Mouse (Mus musculus): ENCODE measurements at regions not wholly inside any gene's neighbourhood (a gene's known extent, or its start where the extent isn't known, plus 50 kb on each side); places are given as distances from the start of the nearest gene placed in this dataset.

- no peak overlapping the region for H3K27ac ChIP-seq (ENCODE audit: control insufficient read depth, insufficient read depth, low read depth, low read length, poor library complexity)
- TF ChIP-seq CTCF (IDR thresholded peaks at IDR 0.05; ENCODE audit: control insufficient read depth, insufficient read depth, low read length) (no peak), POLR2A (IDR thresholded peaks at IDR 0.05; ENCODE audit: borderline replicate concordance, control insufficient read depth, low read depth, low read length) (no peak)
- WGBS: 93% methylated on average over 2 of the region's 2 CpGs
- H3K4me1 ChIP-seq (ENCODE audit: control insufficient read depth, insufficient read depth, low read length): no peaks in the 10 kb centered on the region
- H3K4me3 ChIP-seq (replicated peaks; ENCODE audit: control insufficient read depth, low read depth, low read length): no peak overlapping the region
Measured at GRCm38 (mm10) chr16:24324917-24325316, 68.4 kb upstream of the Lpp start.

- H3K4me1 ChIP-seq (ENCODE audit: control insufficient read depth, insufficient read depth, low read length): no peaks in the 10 kb centered on the region
- no peak overlapping the region for H3K27ac ChIP-seq (ENCODE audit: control insufficient read depth, insufficient read depth, low read depth, low read length, poor library complexity)
- no peak for TF ChIP-seq CTCF (IDR thresholded peaks at IDR 0.05; ENCODE audit: control insufficient read depth, insufficient read depth, low read length)
- TF ChIP-seq POLR2A (IDR thresholded peaks at IDR 0.05; ENCODE audit: borderline replicate concordance, control insufficient read depth, low read depth, low read length): no peak
- 20% methylated on average over 8 of the region's 8 CpGs for WGBS
- no peak overlapping the region for H3K4me3 ChIP-seq (replicated peaks; ENCODE audit: control insufficient read depth, low read depth, low read length)
Measured at GRCm38 (mm10) chr16:24318723-24319437, 74.4 kb upstream of the Lpp start.

DNA sequence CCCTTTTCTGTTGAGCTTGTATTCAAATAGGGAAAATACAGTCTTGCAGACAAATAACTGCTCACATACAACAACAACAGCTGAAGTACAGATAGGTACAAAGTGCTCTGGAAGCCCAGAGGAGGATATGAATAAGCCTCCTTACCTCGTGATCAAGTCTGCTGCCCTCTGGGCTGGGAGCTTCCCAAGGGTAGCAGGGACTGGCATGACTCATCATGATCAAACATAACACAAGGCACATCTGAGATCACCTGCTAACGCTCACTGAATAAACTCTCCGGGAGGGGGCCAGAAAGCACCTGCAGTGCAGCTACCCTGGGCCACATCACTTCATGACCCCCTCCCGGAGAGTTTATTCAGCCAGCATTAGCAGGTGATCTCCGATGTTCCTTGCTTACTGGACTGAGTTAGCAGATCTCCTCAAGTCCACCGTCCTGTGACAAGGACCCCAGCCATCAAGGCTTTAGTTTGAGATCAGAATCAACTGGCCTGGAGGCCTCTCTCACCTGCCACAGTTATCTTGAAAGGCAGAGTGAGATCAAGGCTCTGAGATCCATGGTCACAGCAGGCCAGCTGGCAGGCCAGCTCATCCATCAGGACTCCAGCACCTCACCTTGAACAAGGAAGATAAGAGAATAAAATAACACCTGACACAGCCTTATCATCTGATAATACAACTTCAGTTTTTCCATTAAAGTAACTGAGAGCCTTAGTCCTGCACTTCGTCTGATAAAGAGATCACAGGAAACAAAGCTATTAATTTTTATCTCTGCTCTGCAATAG lies 79.6 kb upstream of the Lpp start:
- H3K27ac ChIP-seq (ENCODE audit: control insufficient read depth, insufficient read depth, low read depth, low read length, poor library complexity): no peak overlapping the region
- WGBS: 73% methylated on average over 7 of the region's 7 CpGs
- no peaks in the 10 kb centered on the region for H3K4me1 ChIP-seq (ENCODE audit: control insufficient read depth, insufficient read depth, low read length)
- no peak overlapping the region for H3K4me3 ChIP-seq (replicated peaks; ENCODE audit: control insufficient read depth, low read depth, low read length)
- no peak for TF ChIP-seq POLR2A (IDR thresholded peaks at IDR 0.05; ENCODE audit: borderline replicate concordance, control insufficient read depth, low read depth, low read length)
- TF ChIP-seq CTCF (IDR thresholded peaks at IDR 0.05; ENCODE audit: control insufficient read depth, insufficient read depth, low read length): no peak

DNA sequence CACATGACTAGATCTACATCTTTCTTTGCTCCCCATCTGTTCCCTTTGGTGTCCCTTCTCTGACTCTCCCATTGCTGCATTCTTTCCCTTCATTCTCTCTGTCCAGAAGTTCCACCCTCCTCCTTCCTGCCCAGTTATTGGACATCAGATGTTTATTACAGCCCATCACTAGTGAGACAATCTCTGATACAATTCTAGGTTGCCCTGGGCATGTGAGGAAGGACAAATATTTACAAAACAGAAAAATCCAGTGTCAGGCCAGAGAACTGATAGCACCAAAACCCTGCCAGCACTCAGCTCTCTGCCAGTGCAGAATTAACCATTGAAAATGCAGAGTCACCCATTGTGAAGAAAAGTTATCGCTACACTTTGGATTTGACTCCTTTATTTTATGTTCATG lies 87.9 kb upstream of the Lpp start:
- WGBS: 83% methylated on average over 1 of the region's 1 CpGs
- no peaks in the 10 kb centered on the region for H3K4me1 ChIP-seq (ENCODE audit: control insufficient read depth, insufficient read depth, low read length)
- TF ChIP-seq CTCF (IDR thresholded peaks at IDR 0.05; ENCODE audit: control insufficient read depth, insufficient read depth, low read length) (no peak), POLR2A (IDR thresholded peaks at IDR 0.05; ENCODE audit: borderline replicate concordance, control insufficient read depth, low read depth, low read length) (no peak)
- no peak overlapping the region for H3K4me3 ChIP-seq (replicated peaks; ENCODE audit: control insufficient read depth, low read depth, low read length)
- no peak overlapping the region for H3K27ac ChIP-seq (ENCODE audit: control insufficient read depth, insufficient read depth, low read depth, low read length, poor library complexity)

GRCm38 (mm10) chr16:24296790-24297189 lies 96.5 kb upstream of the Lpp start:
- 19% methylated on average over 3 of the region's 3 CpGs for WGBS
- no peaks in the 10 kb centered on the region; the same call in 1 of the 2 replicates for H3K4me1 ChIP-seq (ENCODE audit: control insufficient read depth, insufficient read depth, low read length)
- no peak overlapping the region for H3K27ac ChIP-seq (ENCODE audit: control insufficient read depth, insufficient read depth, low read depth, low read length, poor library complexity)
- no peak for TF ChIP-seq CTCF (IDR thresholded peaks at IDR 0.05; ENCODE audit: control insufficient read depth, insufficient read depth, low read length)
- TF ChIP-seq POLR2A (IDR thresholded peaks at IDR 0.05; ENCODE audit: borderline replicate concordance, control insufficient read depth, low read depth, low read length): no peak
- no peak overlapping the region for H3K4me3 ChIP-seq (replicated peaks; ENCODE audit: control insufficient read depth, low read depth, low read length)

DNA sequence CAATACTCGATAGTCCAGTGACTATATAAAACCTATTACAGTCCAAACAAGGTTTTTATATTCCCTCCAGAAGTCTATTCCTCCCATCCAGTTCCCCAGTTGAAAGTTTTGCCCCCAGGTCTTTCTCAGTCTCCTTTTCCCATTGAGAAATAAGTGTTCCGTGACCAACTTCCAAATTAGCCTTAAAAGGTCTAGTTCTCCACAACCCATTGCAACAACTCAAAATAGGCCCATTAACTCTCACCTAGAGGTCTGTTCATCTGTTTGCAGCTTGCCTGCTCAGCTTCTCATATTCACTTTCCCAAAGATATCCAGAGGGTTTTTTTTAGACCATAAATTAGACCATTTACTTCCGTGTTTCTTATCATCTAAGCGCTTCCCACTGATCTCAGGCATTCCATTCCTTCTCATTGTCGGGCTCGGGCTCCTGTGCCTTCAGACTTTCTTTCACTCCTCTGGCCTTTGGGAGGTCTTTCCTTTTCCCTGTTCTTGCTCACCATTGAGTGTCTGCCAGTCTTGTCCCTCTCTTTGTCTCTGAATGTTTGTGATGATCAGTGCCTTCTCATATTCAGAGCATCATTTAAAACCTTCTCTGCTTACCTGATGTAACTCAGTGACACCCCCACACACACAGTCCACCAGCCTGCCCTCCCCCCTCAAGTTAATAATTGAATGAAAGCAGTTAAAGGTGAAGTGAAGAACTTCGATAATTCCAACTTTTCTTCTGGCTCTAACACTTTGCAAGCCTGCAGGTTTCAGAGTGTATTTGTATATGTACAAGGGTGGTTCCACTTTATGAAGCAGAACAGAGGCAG lies 97.5 kb upstream of the Lpp start:
- Histone ChIP-seq H3K4me1 (ENCODE audit: control insufficient read depth, insufficient read depth, low read length) (no peaks in the 10 kb centered on the region; the same call in 1 of the 2 replicates), H3K4me3 (replicated peaks; ENCODE audit: control insufficient read depth, low read depth, low read length) (no peak overlapping the region), H3K27ac (ENCODE audit: control insufficient read depth, insufficient read depth, low read depth, low read length, poor library complexity) (no peak overlapping the region)
- 85% methylated on average over 7 of the region's 7 CpGs for WGBS
- TF ChIP-seq POLR2A (IDR thresholded peaks at IDR 0.05; ENCODE audit: borderline replicate concordance, control insufficient read depth, low read depth, low read length) (no peak), CTCF (IDR thresholded peaks at IDR 0.05; ENCODE audit: control insufficient read depth, insufficient read depth, low read length) (no peak)

DNA sequence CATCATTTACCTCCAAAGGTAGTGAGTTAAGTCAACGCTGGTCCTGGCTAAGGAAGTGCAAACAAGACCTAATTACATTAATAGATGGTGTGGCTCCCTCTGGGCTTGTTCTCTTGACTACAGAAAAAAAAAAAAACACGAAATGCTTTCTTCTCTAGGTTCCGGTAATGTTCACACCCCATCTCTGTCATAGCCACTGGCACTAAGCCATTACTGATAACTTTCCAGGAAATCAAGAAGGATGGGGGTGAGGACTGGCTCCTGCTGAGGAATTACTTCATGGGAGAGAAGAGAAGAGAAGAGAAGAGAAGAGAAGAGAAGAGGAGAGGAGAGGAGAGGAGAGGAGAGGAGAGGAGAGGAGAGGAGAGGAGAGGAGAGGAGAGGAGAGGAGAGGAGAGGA lies 109.1 kb upstream of the Lpp start:
- H3K4me3 ChIP-seq (replicated peaks; ENCODE audit: control insufficient read depth, low read depth, low read length): no peak overlapping the region
- no peak for TF ChIP-seq POLR2A (IDR thresholded peaks at IDR 0.05; ENCODE audit: borderline replicate concordance, control insufficient read depth, low read depth, low read length)
- no peak for TF ChIP-seq CTCF (IDR thresholded peaks at IDR 0.05; ENCODE audit: control insufficient read depth, insufficient read depth, low read length)
- peaks cover 2% of the 10 kb centered on the region; the same call in 1 of the 2 replicates for H3K4me1 ChIP-seq (ENCODE audit: control insufficient read depth, insufficient read depth, low read length)
- 67% methylated on average over 3 of the region's 3 CpGs for WGBS
- no peak overlapping the region for H3K27ac ChIP-seq (ENCODE audit: control insufficient read depth, insufficient read depth, low read depth, low read length, poor library complexity)

- WGBS: 62% methylated on average over 6 of the region's 6 CpGs
- no peak overlapping the region for H3K4me3 ChIP-seq (replicated peaks; ENCODE audit: control insufficient read depth, low read depth, low read length)
- H3K27ac ChIP-seq (ENCODE audit: control insufficient read depth, insufficient read depth, low read depth, low read length, poor library complexity): no peak overlapping the region
- no peak for TF ChIP-seq POLR2A (IDR thresholded peaks at IDR 0.05; ENCODE audit: borderline replicate concordance, control insufficient read depth, low read depth, low read length)
- TF ChIP-seq CTCF (IDR thresholded peaks at IDR 0.05; ENCODE audit: control insufficient read depth, insufficient read depth, low read length): no peak
- peaks cover 2% of the 10 kb centered on the region; the same call in 1 of the 2 replicates for H3K4me1 ChIP-seq (ENCODE audit: control insufficient read depth, insufficient read depth, low read length)
Measured at GRCm38 (mm10) chr16:24282194-24282683, 111.1 kb upstream of the Lpp start.
